Mouse (Mus musculus): ENCODE measurements around the gene E030030I06Rik. TPM values are rescaled to one million over a fixed set of nuclear protein-coding genes. Genes with fewer than 3 reads are reported as not detected.

The E030030I06Rik gene
- polyA plus RNA-seq, 1 experiment from 2014 or later, result 15.6 TPM

Other genes with a start within 250 kb of the E030030I06Rik start
- gene 4930444G20Rik, start 81.2 kb downstream of the E030030I06Rik start, polyA plus RNA-seq (2016; fragmentation: Nextera tagmentation; extraction: Ambion mirVana), result not detected in 2 replicates
- gene Raet1e, start 9.3 kb upstream of the E030030I06Rik start, polyA plus RNA-seq (2016; fragmentation: Nextera tagmentation; extraction: Ambion mirVana), result 6.1 and 6.8 TPM in 2 replicates
- gene H60b, start 9.3 kb upstream of the E030030I06Rik start, polyA plus RNA-seq (2016; fragmentation: Nextera tagmentation; extraction: Ambion mirVana), result 0.85 and 1.2 TPM in 2 replicates
- 12.3 and 12.6 TPM in 2 replicates for gene Raet1d, start 211.3 kb upstream of the E030030I06Rik start, polyA plus RNA-seq (2016; fragmentation: Nextera tagmentation; extraction: Ambion mirVana)